Mouse (Mus musculus) hindbrain, embryonic 16.5 days (tissue): ENCODE measurements around the gene Pepd. TPM values are rescaled to one million over a fixed set of nuclear protein-coding genes. Genes with fewer than 3 reads are reported as not detected.
A peak's percentile ranks its signal among the peaks of the same experiment; 100 is the strongest.

Source experiments
- ATAC-seq: fragments of 200-750 bp; cut with Nextera tagmentation; 2 replicates; pipeline ENCODE4 v1.8.0; 2017; ENCODE audit warnings: moderate TSS enrichment, moderate library complexity
- H3K27ac ChIP-seq: fragments of 300-500 bp; sonication (generic); 2 replicates; pipeline ENCODE4 v1.5.1; 2014; ENCODE audit warnings: low read depth, mild to moderate bottlenecking, control low read depth, low read length, moderate library complexity
- H3K27me3 ChIP-seq: fragments of 300-500 bp; sonication (generic); replicated peaks from 2 replicates; pipeline ENCODE4 v1.6.1; 2014; ENCODE audit warnings: low read length; ENCODE audit not compliant: control insufficient read depth, insufficient read depth
- H3K36me3 ChIP-seq: fragments of 300-500 bp; sonication (generic); 2 replicates; pipeline ENCODE4 v1.6.1; 2014; ENCODE audit warnings: mild to moderate bottlenecking, low read length, moderate library complexity, mixed read lengths; ENCODE audit not compliant: control insufficient read depth, insufficient read depth
- H3K4me1 ChIP-seq: fragments of 300-500 bp; sonication (generic); 2 replicates; pipeline ENCODE4 v1.6.1; 2014; ENCODE audit warnings: low read depth, low read length; ENCODE audit not compliant: control insufficient read depth, insufficient read depth
- H3K4me2 ChIP-seq: fragments of 300-500 bp; sonication (generic); 2 replicates; pipeline ENCODE4 v1.6.1; 2014; ENCODE audit warnings: mild to moderate bottlenecking, low read length, control low read depth, moderate library complexity
- H3K4me3 ChIP-seq: fragments of 300-500 bp; sonication (generic); 2 replicates; pipeline ENCODE4 v1.5.1; 2014; ENCODE audit warnings: mild to moderate bottlenecking, low read length, control low read depth, moderate library complexity
- H3K9ac ChIP-seq: fragments of 300-500 bp; sonication (generic); 2 replicates; pipeline ENCODE4 v1.6.1; 2014; ENCODE audit warnings: low read depth, mild to moderate bottlenecking, control low read depth, low read length, moderate library complexity
- H3K9me3 ChIP-seq: fragments of 300-500 bp; sonication (generic); 2 replicates; pipeline ENCODE4 v1.6.1; 2014; ENCODE audit warnings: mild to moderate bottlenecking, low read length, moderate library complexity; ENCODE audit not compliant: control insufficient read depth
- WGBS: fragments of 180-500 bp; shearing (Covaris S2); extraction: QIAGEN DNeasy Blood & Tissue Kit; methylation state at CpG from one replicate; pipeline ENCODE4 v1.1.7; 2014; 5-methylcytosine and 5-hydroxymethylcytosine counted together
- polyA plus RNA-seq: library from polyadenylated mRNA; unstranded; fragments of >200 nt; fragmentation: Nextera tagmentation; extraction: Ambion mirVana; gene quantifications from 2 replicates; pipeline ENCODE4 v1.2.1, GENCODE M21; 2015

The Pepd gene
- polyA plus RNA-seq, 1 experiment from 2014 or later, result 69.5 TPM

GRCm38 (mm10) chr7:35059467-35059866 is 147.3 kb downstream of the Pepd start:
- Histone ChIP-seq H3K27me3 (no peaks in the 10 kb centered on the region), H3K4me3 (no peak overlapping the region), H3K9me3 (0 out of 2 replicates have a peak, but pooled peaks cover 2% of the 10 kb centered on the region), H3K9ac (no peak overlapping the region), H3K4me1 (peaks cover 14% of the 10 kb centered on the region), H3K4me2 (no peak overlapping the region), H3K36me3 (no peaks in the 10 kb centered on the region), H3K27ac (no peak overlapping the region)
- 74% methylated on average over 5 of the region's 5 CpGs for WGBS
- no peak for ATAC-seq

- no peak overlapping the region for H3K27ac ChIP-seq
- H3K4me2 ChIP-seq, result no peak overlapping the region
- H3K9ac ChIP-seq, result no peak overlapping the region
- WGBS, result 68% methylated on average over 14 of the region's 14 CpGs
- no peaks in the 10 kb centered on the region for H3K4me1 ChIP-seq
- H3K27me3 ChIP-seq, result no peaks in the 10 kb centered on the region
- H3K36me3 ChIP-seq, result no peaks in the 10 kb centered on the region
- H3K4me3 ChIP-seq, result no peak overlapping the region
- 0 out of 2 replicates have a peak, but pooled peaks cover under 1% of the 10 kb centered on the region for H3K9me3 ChIP-seq
- ATAC-seq, result no peak
Observed at GRCm38 (mm10) chr7:35064286-35065258, 152.4 kb downstream of the Pepd start.

GRCm38 (mm10) chr7:35065958-35066357 is 153.8 kb downstream of the Pepd start:
- Histone ChIP-seq H3K9ac (no peak overlapping the region), H3K27ac (no peak overlapping the region), H3K4me2 (no peak overlapping the region), H3K4me3 (no peak overlapping the region), H3K36me3 (no peaks in the 10 kb centered on the region), H3K9me3 (no peaks in the 10 kb centered on the region), H3K4me1 (no peaks in the 10 kb centered on the region), H3K27me3 (no peaks in the 10 kb centered on the region)
- 89% methylated on average over 3 of the region's 3 CpGs for WGBS
- no peak for ATAC-seq

GRCm38 (mm10) chr7:35066640-35067212 is 154.5 kb downstream of the Pepd start:
- Histone ChIP-seq H3K9me3 (no peaks in the 10 kb centered on the region), H3K4me2 (no peak overlapping the region), H3K36me3 (no peaks in the 10 kb centered on the region), H3K4me1 (no peaks in the 10 kb centered on the region), H3K27me3 (no peaks in the 10 kb centered on the region), H3K9ac (no peak overlapping the region), H3K4me3 (no peak overlapping the region), H3K27ac (no peak overlapping the region)
- ATAC-seq, result peak; percentile 56
- 38% methylated on average over 8 of the region's 8 CpGs for WGBS

GRCm38 (mm10) chr7:35076645-35077044 is 164.5 kb downstream of the Pepd start:
- Histone ChIP-seq H3K9ac (no peak overlapping the region; the same call in 1 of the 2 replicates), H3K36me3 (no peaks in the 10 kb centered on the region), H3K9me3 (no peaks in the 10 kb centered on the region), H3K4me3 (no peak overlapping the region), H3K27ac (no peak overlapping the region), H3K4me2 (no peak overlapping the region), H3K4me1 (no peaks in the 10 kb centered on the region), H3K27me3 (no peaks in the 10 kb centered on the region)
- 34% methylated on average over 5 of the region's 5 CpGs for WGBS
- 0 out of 2 replicates have a peak, but pooled peaks have one; percentile 6 for ATAC-seq

- Histone ChIP-seq H3K36me3 (no peaks in the 10 kb centered on the region), H3K27ac (no peak overlapping the region), H3K9ac (no peak overlapping the region), H3K4me2 (peak overlapping the region; percentile 7; the same call in 1 of the 2 replicates), H3K9me3 (no peaks in the 10 kb centered on the region), H3K4me1 (no peaks in the 10 kb centered on the region), H3K27me3 (no peaks in the 10 kb centered on the region), H3K4me3 (no peak overlapping the region)
- 46% methylated on average over 10 of the region's 10 CpGs for WGBS
- ATAC-seq, result no peak
Observed at GRCm38 (mm10) chr7:35080843-35081338, 168.7 kb downstream of the Pepd start.

GRCm38 (mm10) chr7:35081406-35082104 is 169.4 kb downstream of the Pepd start:
- no peak for ATAC-seq
- WGBS, result 82% methylated on average over 9 of the region's 9 CpGs
- no peaks in the 10 kb centered on the region for H3K9me3 ChIP-seq
- H3K4me3 ChIP-seq, result no peak overlapping the region
- no peak overlapping the region for H3K27ac ChIP-seq
- H3K4me2 ChIP-seq, result no peak overlapping the region
- no peaks in the 10 kb centered on the region for H3K36me3 ChIP-seq
- H3K9ac ChIP-seq, result no peak overlapping the region
- H3K27me3 ChIP-seq, result no peaks in the 10 kb centered on the region
- peaks cover 4% of the 10 kb centered on the region for H3K4me1 ChIP-seq

GRCm38 (mm10) chr7:35084565-35085360 is 172.6 kb downstream of the Pepd start:
- ATAC-seq, result no peak
- Histone ChIP-seq H3K4me1 (peaks cover 8% of the 10 kb centered on the region), H3K27me3 (no peaks in the 10 kb centered on the region), H3K4me2 (no peak overlapping the region), H3K9me3 (no peaks in the 10 kb centered on the region), H3K4me3 (no peak overlapping the region), H3K36me3 (no peaks in the 10 kb centered on the region), H3K9ac (no peak overlapping the region), H3K27ac (no peak overlapping the region)
- WGBS, result 74% methylated on average over 12 of the region's 12 CpGs
